Mouse (Mus musculus): ENCODE measurements around the gene Capza1.

GRCm38 (mm10) chr3:104888585-104888984 lies 24.3 kb upstream of the Capza1 start:
- TF ChIP-seq GATA1 (IDR thresholded peaks at IDR 0.05; ENCODE audit: borderline replicate concordance, low read length) (no peak), FLI1 (IDR thresholded peaks at IDR 0.05; ENCODE audit: low read length) (no peak)
